Mouse (Mus musculus) kidney, adult 11 months (tissue): ENCODE results near the gene Abhd4.

ENCODE experiments used
- DNase-seq: peaks from one replicate; pipeline ENCODE4 v3.0.0; 2022

Abhd4 gene

DNA sequence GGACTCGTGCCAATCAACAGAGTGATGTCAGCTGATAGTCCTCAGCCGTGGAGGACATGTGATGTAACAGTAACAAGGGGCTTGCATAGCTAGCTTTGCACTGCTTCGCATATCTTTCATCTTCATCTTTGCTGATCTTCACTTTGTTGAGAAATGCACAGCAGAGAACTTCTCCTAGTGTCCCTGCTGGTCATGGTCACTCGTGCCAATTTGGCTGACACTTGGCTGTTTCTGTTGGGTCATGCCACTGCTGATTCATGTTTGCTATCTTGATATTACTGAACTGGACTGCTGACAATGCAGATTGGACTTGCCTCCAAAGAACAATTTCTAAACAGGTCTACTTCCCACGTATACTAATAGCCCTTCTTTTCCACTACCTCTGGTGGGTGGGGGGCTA, 46.1 kb downstream of the Abhd4 start:
- DNase-seq, result no peak

DNA sequence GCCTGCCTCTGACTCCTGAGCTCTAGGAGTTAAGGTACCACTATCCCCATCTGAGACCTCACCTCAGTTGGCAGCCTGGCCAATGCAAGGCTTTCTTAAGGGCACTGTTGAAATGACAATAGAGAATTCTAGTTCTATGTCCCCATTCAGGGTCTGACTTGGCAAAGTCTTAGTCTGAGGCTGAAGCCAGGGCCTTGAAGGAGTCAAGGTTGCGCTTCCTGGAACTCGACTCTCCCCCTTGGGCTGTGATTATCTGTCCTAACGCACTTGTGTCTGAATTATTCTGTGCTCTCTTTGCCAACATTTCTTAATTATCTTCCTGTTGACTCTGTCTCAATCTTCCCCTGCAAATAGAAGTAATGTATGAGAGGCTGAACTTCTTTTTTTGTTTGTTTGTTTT, 46.7 kb downstream of the Abhd4 start:
- no peak for DNase-seq

DNA sequence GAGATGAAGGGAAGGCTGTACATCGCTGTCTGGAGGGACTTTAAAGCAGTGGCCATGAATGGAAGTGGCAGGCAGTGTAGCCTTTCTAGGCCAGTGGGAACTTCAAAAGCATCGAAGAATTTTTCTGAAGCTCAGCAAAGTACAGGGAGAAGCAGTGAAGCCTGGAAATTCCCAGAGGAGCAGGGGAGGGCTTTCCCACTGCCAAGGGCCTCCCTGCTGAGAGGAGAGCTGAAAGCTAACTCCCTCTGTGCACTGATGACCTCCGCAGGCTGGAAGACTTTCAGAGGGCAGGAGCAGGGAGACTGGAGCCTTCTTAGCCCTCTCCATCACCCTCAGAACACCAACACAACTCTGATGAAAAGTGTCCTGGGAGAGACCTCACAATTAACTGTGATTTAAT, 57.8 kb downstream of the Abhd4 start:
- no peak for DNase-seq
